8 mouse cellular contexts compared by ENCODE assay signal in genomic region chr14:101653581-101654525, GRCm38 (mm10). TPM values are rescaled to one million over a fixed set of nuclear protein-coding genes. Genes with fewer than 3 reads are reported as not detected.
DNase-seq lines count a peak whose midpoint lies in the region; ATAC-seq lines count a peak whose summit lies in the region.

TSS of gene Uchl3 (plus strand) at chr14:101653967.

- H3K9ac ChIP-seq in forebrain, embryonic 11.5 days (ENCODE audit: low read length) = peak within 1 kb of the TSS; percentile 82
- H3K9ac ChIP-seq in heart, embryonic 16.5 days (ENCODE audit: low read length) = peak within 1 kb of the TSS; percentile 85
- peak within 1 kb of the TSS; percentile 87 for H3K9ac ChIP-seq in liver, embryonic 15.5 days
- H3K9ac ChIP-seq in neural tube, embryonic 12.5 days = peak within 1 kb of the TSS; percentile 94

- ATAC-seq in forebrain, embryonic 11.5 days (replicated peaks; ENCODE audit: low FRiP score) = peak; percentile 91
- peak; percentile 88 for ATAC-seq in heart, embryonic 16.5 days (replicated peaks; ENCODE audit: extremely low read depth, insufficient read depth, low FRiP score)
- ATAC-seq in liver, embryonic 15.5 days (ENCODE audit: insufficient read depth) = peak; percentile 90
- ATAC-seq in neural tube, embryonic 12.5 days (ENCODE audit: low FRiP score, low read depth) = peak; percentile 92

- no peaks in the 10 kb centered on the region for H3K9me3 ChIP-seq in forebrain, embryonic 11.5 days (ENCODE audit: control insufficient read depth, low read length)
- H3K9me3 ChIP-seq in heart, embryonic 16.5 days (replicated peaks; ENCODE audit: control insufficient read depth, low read length) = no peaks in the 10 kb centered on the region
- H3K9me3 ChIP-seq in liver, embryonic 15.5 days (replicated peaks) = no peaks in the 10 kb centered on the region
- H3K9me3 ChIP-seq in neural tube, embryonic 12.5 days = no peaks in the 10 kb centered on the region

- no peaks in the 10 kb centered on the region for H3K27me3 ChIP-seq in forebrain, embryonic 11.5 days (ENCODE audit: control insufficient read depth, insufficient read depth, low read length)
- no peaks in the 10 kb centered on the region for H3K27me3 ChIP-seq in heart, embryonic 16.5 days (ENCODE audit: control insufficient read depth, insufficient read depth, low read length)
- H3K27me3 ChIP-seq in liver, embryonic 15.5 days = no peaks in the 10 kb centered on the region
- no peaks in the 10 kb centered on the region for H3K27me3 ChIP-seq in neural tube, embryonic 12.5 days (replicated peaks)

- DNase-seq in CD8-positive naive resting alpha-beta T cell, adult 2 months (ENCODE audit: low read depth in 2 of 2, low spot score in 2 of 2) = peak; percentile 97 to 99
- peak; percentile 95 for DNase-seq in c-Kit-positive CD71-negative TER-119-negative erythroid progenitor cells, embryonic 14.5 days (ENCODE audit: low read depth)
- peak; percentile 99 for DNase-seq in forebrain, embryonic 11.5 days (ENCODE audit: low spot score)
- DNase-seq in kidney, postnatal 36 days = peak; percentile 95 to 99
- peak; percentile 82 for DNase-seq in telencephalon, adult 2 months (ENCODE audit: low read depth, low spot score)

- under 1% methylated on average over 73 of the region's 81 CpGs for WGBS in forebrain, embryonic 11.5 days
- under 1% methylated on average over 67 of the region's 81 CpGs for WGBS in heart, embryonic 16.5 days
- under 1% methylated on average over 78 of the region's 81 CpGs for WGBS in liver, embryonic 15.5 days (ENCODE audit: insufficient replicate concordance)
- under 1% methylated on average over 73 of the region's 81 CpGs for WGBS in neural tube, embryonic 12.5 days

- H3K4me3 ChIP-seq in forebrain, embryonic 11.5 days (ENCODE audit: low read depth, low read length) = peak within 1 kb of the TSS; percentile 94
- H3K4me3 ChIP-seq in heart, embryonic 16.5 days (ENCODE audit: low read length) = peak within 1 kb of the TSS; percentile 90
- H3K4me3 ChIP-seq in liver, embryonic 15.5 days (replicated peaks) = peak within 1 kb of the TSS; percentile 91
- H3K4me3 ChIP-seq in neural tube, embryonic 12.5 days = peak within 1 kb of the TSS; percentile 98

- peak within 1 kb of the TSS; percentile 84 for H3K4me2 ChIP-seq in forebrain, embryonic 11.5 days (ENCODE audit: low read depth, low read length, severe bottlenecking)
- H3K4me2 ChIP-seq in heart, embryonic 16.5 days (ENCODE audit: low read depth, low read length) = peak within 1 kb of the TSS; percentile 87
- H3K4me2 ChIP-seq in liver, embryonic 15.5 days = peak within 1 kb of the TSS; percentile 97
- peak within 1 kb of the TSS; percentile 94 for H3K4me2 ChIP-seq in neural tube, embryonic 12.5 days (replicated peaks)

- H3K4me1 ChIP-seq in forebrain, embryonic 11.5 days (replicated peaks; ENCODE audit: control insufficient read depth, insufficient read depth, low read length) = peaks cover 3% of the 10 kb centered on the region; the same call in 1 of the 2 replicates
- peaks cover 2% of the 10 kb centered on the region; the same call in 1 of the 2 replicates for H3K4me1 ChIP-seq in heart, embryonic 16.5 days (ENCODE audit: control insufficient read depth, insufficient read depth, low read length)
- peaks cover 18% of the 10 kb centered on the region for H3K4me1 ChIP-seq in liver, embryonic 15.5 days (replicated peaks)
- H3K4me1 ChIP-seq in neural tube, embryonic 12.5 days = peaks cover 6% of the 10 kb centered on the region

- 0 out of 2 replicates have a peak within 1 kb of the TSS, but pooled peaks have one; percentile 51 for H3K27ac ChIP-seq in forebrain, embryonic 11.5 days (ENCODE audit: low read depth, low read length)
- no peak within 1 kb of the TSS; the same call in 1 of the 2 replicates for H3K27ac ChIP-seq in heart, embryonic 16.5 days (ENCODE audit: low read length)
- H3K27ac ChIP-seq in liver, embryonic 15.5 days (replicated peaks) = peak within 1 kb of the TSS; percentile 53
- H3K27ac ChIP-seq in neural tube, embryonic 12.5 days = peak within 1 kb of the TSS; percentile 37; the same call in 1 of the 2 replicates

- H3K36me3 ChIP-seq in forebrain, embryonic 11.5 days (ENCODE audit: control insufficient read depth, insufficient read depth, low read length) = no peaks in the 10 kb centered on the region
- H3K36me3 ChIP-seq in heart, embryonic 16.5 days (ENCODE audit: control insufficient read depth, insufficient read depth) = no peaks in the 10 kb centered on the region
- no peaks in the 10 kb centered on the region for H3K36me3 ChIP-seq in liver, embryonic 15.5 days (replicated peaks)
- no peaks in the 10 kb centered on the region for H3K36me3 ChIP-seq in neural tube, embryonic 12.5 days

RNA-seq across cellular contexts. Expression of gene Uchl3, which starts in this region (rescaled TPM):
- polyA plus RNA-seq in forebrain, embryonic 11.5 days (2014; fragmentation: Nextera tagmentation; extraction: Ambion mirVana) = 172 and 174 TPM in 2 replicates
- 79.9 and 95.2 TPM in 2 replicates for polyA plus RNA-seq in heart, embryonic 16.5 days (2015; fragmentation: Nextera tagmentation; extraction: Ambion mirVana)
- 44.7 and 51.5 TPM in 2 replicates for polyA plus RNA-seq in liver, embryonic 15.5 days (2015; fragmentation: Nextera tagmentation; extraction: Ambion mirVana)
- 172 and 182 TPM in 2 replicates for polyA plus RNA-seq in neural tube, embryonic 12.5 days (2016; fragmentation: Nextera tagmentation; extraction: Ambion mirVana)
